Mouse (Mus musculus) naive thymus-derived CD4-positive, alpha-beta T cell, adult 2 months (primary cell): ENCODE data around the gene Ankrd6.
"Not testable (repeated sequence)": the region's sequence is repeated elsewhere in the genome, so short reads cannot be mapped to it uniquely, and the experiment has no call there.

Source experiments
- DNase-seq: peaks from one replicate; pipeline ENCODE4 v3.0.0-alpha.2; 2011; ENCODE audit warnings: low read depth

The Ankrd6 gene

GRCm38 (mm10) chr4:32950356-32951034, at the start of gene Ankrd6:
Ankrd6 (minus strand) TSS chr4:32950841.
- peak; percentile 86 for DNase-seq

GRCm38 (mm10) chr4:32998996-32999395, 48.4 kb upstream of the Ankrd6 start:
- no peak for DNase-seq

- DNase-seq, result no peak
Measured at GRCm38 (mm10) chr4:32997571-32997970, 46.9 kb upstream of the Ankrd6 start.

GRCm38 (mm10) chr4:32996083-32996482, 45.4 kb upstream of the Ankrd6 start:
- no peak for DNase-seq

- DNase-seq, result no peak
Measured at GRCm38 (mm10) chr4:32994168-32994567, 43.5 kb upstream of the Ankrd6 start.

GRCm38 (mm10) chr4:32989346-32989745, 38.7 kb upstream of the Ankrd6 start:
- DNase-seq, result no peak

- no peak for DNase-seq
Measured at GRCm38 (mm10) chr4:32987006-32987405, 36.4 kb upstream of the Ankrd6 start.

- DNase-seq, result no peak
Measured at GRCm38 (mm10) chr4:32985684-32986083, 35.0 kb upstream of the Ankrd6 start.

GRCm38 (mm10) chr4:32984801-32985675, 34.4 kb upstream of the Ankrd6 start:
- DNase-seq, result peak; percentile 22

- peak; percentile 54 for DNase-seq
Measured at GRCm38 (mm10) chr4:32984242-32984641, 33.6 kb upstream of the Ankrd6 start.

- peak; percentile 75 for DNase-seq
Measured at GRCm38 (mm10) chr4:32983176-32984155, 32.8 kb upstream of the Ankrd6 start.

- peak; percentile 70 for DNase-seq
Measured at GRCm38 (mm10) chr4:32982716-32983175, 32.1 kb upstream of the Ankrd6 start, which contains the start of gene Rragd. Rragd (plus strand) TSS chr4:32983037.

- DNase-seq, result peak; percentile 33
Measured at GRCm38 (mm10) chr4:32982041-32982715, 31.5 kb upstream of the Ankrd6 start.

- peak; percentile 18 for DNase-seq
Measured at GRCm38 (mm10) chr4:32981617-32982016, 31.0 kb upstream of the Ankrd6 start.

- DNase-seq, result no peak
Measured at GRCm38 (mm10) chr4:32980061-32980460, 29.4 kb upstream of the Ankrd6 start.

- DNase-seq, result no peak
Measured at GRCm38 (mm10) chr4:32977331-32977730, 26.7 kb upstream of the Ankrd6 start.

- DNase-seq, result not testable (repeated sequence)
Measured at GRCm38 (mm10) chr4:32964619-32965018, 14.0 kb upstream of the Ankrd6 start.

GRCm38 (mm10) chr4:32961394-32961793, 10.8 kb upstream of the Ankrd6 start:
- no peak for DNase-seq

GRCm38 (mm10) chr4:32956423-32956822, 5.8 kb upstream of the Ankrd6 start:
- no peak for DNase-seq

- no peak for DNase-seq
Measured at GRCm38 (mm10) chr4:32952681-32953080, 2.0 kb upstream of the Ankrd6 start.
